Mouse (Mus musculus) kidney, adult 18-20 months (tissue): ENCODE measurements around the gene Il6ra.
A peak's percentile ranks its signal among the peaks of the same experiment; 100 is the strongest.
"Not testable (repeated sequence)": the region's sequence is repeated elsewhere in the genome, so short reads cannot be mapped to it uniquely, and the experiment has no call there.

Source experiments
- DNase-seq: peaks from one replicate; pipeline ENCODE4 v3.0.0; 2021

The Il6ra gene

DNA sequence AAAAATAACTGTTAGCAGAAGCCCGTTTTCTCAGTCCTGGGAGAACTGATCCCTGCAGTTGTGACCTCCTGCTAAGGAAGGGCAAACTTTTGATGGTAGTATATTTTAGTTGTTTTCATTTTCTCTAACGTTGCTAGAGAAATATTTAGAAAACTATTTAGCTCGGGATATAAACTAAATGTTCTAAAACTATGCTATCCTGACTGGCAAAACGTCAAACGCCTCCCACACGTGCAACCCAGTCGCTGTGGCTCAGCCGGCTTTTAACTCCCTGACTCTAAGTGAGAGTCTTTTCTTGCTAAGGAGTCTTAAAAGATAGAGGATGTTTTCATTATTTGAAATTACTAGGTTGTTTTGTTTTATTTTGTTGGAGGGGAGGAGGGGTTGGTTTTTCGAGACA lies 38.0 kb downstream of the Il6ra start:
- no peak for DNase-seq

DNA sequence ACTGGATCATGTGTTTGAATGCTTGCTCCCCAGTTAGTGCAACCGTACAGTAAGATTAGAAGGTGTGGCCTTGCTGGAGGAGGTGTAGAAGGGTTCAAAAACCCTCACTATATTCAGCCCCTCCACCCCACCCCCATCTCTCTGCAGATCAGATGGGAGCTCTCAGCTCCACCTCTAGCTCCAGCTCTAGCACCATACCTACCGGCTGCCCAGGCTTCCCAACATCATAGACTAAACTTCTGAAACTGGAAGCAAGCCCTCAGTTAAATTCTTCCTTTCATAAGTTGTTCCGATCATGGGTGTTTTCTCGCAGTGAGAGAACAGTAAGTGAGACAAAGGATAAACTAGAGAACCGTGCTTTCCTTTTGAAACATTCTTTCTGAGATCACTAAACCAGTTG lies 38.9 kb downstream of the Il6ra start:
- DNase-seq: no peak

DNA sequence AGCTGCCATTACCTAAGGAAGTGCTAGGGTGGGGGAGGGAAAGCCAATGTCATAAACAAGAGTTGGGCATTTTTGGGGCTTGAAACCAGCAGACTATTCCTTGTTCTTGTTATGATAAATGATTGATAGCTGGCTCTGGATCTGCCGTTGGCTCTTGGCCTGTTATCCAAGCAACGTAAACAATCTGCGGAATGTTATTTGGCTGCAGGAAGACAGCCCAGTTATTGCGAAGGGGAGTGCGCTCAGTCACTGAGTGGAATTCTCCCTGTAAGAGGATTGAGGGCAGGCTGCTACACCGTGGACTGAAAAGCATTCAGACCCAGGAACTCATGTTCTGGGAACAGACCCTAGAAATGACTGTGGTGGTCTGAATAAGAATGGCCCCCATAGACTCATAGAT lies 40.3 kb downstream of the Il6ra start:
- DNase-seq: peak; percentile 31

DNA sequence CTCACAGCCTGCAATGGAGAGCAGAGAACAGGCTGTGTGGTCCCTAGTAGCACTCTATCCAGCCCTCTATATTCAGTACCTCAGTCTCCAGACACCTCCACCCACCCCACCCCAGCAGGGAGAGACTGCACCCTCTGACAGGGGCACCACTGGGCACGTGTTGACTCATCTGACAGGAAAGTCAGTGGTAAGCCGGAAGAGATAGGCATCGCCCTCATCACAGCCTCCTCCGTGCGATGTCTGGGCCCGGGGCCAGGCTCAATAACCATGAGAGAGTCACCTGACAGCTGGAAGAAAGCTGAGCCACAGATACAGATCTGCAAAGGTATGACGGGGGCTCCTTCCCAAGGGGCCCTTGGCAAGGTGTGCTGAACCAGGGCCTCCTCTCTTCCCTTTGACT lies 40.8 kb downstream of the Il6ra start:
- DNase-seq: peak; percentile 30

DNA sequence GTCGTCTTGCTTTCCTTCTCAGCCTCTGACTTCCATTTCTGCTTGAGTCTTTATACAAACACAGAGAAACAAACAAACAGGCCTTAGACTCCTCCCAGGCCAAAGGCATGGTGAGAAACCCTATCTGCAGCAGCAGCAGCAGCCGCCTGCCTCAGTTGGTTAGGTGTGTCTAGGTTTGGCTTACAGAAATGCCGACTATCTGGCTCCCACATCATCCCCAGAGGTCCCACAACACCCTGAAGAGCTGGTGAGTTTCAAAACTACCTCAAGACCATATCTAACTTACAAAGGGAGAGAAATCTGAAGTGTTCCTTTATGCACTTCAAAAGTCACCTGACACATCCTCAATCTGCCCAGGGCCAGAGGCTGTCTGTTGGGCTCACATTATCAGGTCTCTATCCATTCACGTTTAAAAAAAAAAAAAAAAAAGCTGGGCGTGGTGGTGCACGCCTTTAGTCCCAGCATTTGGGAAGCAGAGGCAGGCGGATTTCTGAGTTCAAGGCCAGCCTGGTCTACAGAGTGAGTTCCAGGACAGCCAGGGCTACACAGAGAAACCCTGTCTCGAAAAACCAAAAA lies 41.6 kb downstream of the Il6ra start:
- no peak for DNase-seq

DNA sequence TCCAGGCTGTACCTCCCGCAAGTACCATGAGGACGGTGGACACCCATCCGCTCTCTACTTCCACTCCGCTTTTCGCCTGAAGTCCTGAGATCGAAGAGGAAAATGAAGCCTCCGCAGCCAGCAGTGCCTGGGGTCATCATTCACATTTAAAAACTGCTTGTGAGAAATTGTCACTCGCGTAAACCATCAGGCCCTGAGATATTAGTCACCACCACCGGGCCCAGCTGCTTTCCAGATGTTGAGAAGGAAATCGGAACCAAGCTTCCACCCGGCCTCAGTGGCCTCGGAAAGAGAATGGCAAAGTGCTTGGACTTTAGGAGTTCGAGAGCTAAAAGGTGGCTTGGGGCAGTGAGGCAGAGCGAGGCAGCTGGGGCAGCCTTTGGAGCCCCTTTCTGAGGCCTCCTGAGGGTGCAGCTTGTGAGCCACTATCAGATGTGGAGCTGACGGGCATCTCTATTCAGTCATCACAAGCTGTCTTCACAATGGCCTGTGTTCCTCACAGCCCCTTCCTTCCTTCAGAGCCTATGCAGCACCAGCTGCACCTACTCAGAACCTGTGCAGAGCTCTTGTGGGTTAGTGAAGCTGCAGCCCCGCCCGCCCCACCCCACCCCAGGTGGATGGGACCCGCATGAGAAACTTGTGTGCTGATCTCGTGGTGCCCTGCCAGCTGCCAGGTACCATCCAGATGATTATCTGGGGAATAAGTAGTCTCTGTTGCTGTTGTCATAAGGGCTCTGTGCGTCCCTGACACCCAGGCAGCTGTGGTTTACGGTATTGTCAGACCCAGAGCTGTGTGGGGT lies 42.3 kb downstream of the Il6ra start:
- DNase-seq: no peak

DNA sequence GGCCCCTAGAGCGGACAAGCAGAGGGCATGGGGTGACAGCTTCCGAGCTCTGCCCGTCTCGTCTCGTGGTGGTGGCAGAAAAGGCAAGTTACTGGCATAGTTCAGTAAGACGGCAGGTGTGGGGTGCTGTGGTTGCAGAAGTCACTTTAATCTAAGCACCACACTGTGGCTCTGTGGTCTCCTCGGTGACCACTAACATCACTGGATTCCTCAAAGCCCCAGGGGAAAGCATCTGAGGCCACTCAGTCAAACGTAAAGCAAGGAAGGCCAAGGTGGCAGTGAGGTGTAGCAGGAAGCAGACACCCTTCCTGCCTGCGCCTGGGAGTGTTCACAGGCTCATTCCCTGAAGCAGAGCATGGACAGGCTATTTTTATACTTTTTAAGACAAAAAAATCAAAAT lies 43.4 kb downstream of the Il6ra start:
- peak; percentile 28 for DNase-seq

DNA sequence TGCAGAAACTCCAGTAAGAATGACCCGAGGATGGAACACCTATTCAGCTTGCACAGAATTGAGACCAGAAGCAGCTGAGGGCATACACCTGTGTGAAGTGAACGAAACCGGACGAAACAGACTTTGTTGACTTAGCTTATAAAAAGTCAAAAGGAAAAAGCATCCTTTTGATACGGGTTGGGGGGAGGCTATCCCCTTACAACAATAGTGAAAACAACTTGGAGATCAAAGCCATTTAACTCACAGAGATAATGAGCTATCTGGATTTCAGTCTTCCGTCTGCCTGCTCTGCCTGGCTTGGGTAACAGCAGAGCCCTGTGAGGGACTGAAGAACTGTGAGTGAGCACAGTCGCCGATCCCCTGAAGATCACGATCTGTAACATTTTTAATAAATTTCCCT lies 44.0 kb downstream of the Il6ra start:
- no peak for DNase-seq

DNA sequence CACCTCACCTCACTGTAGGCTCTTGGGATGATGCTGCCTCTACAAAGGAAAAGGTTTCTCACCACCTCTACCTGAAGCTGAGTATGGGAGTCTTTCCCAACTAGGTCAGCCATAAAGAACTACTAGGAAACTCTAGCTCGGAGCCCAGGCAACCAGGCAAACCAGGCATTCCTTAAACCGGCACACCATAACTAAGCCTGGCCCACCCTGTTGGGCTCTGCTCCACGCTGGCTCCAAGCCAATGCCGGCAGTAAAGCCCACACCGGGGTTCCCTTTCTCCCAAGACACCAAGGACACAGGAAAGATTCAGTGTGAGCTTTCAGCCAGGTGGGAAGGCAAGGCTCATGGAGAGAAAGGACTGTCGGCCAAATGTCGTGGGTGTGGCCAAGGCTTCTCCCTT lies 44.6 kb downstream of the Il6ra start:
- peak; percentile 20 for DNase-seq

DNA sequence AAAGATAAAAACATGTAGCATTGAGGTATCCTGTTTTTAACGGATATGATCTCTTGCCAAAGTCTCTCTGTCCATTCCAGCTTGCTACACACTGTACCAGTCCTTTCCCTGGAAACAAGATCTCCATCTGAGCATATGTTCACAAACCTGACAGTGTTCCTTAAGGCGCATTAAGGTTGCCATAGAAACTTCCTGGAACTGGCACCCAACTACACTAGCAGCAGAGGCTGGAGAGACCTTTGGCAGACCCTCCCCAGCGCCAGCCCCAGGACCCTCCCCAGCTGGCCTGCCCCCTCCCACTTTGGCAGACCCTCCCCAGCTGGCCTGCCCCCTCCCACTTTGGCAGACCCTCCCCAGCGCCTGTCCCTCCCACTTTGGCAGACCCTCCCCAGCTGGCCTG lies 45.3 kb downstream of the Il6ra start:
- no peak for DNase-seq

DNA sequence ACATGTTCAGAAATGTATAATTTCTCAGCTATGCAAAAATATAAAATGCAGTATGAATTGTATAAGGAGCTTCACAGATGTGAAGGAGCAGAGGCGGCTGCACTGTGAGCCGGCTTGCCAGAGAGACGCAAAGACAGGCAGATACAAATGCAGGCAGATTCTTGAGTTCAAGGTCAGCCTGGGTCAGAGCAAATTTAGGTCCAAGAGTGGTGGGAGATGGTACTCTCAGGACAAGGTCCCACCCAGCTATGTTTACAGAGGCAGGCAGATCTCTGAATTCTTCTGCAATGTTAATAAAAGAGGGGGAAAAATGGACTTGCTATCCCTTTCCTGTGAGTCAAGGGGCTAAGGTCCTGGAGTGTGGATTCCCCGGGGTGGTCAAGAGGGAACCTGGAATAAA lies 47.2 kb downstream of the Il6ra start:
- DNase-seq: no peak

DNA sequence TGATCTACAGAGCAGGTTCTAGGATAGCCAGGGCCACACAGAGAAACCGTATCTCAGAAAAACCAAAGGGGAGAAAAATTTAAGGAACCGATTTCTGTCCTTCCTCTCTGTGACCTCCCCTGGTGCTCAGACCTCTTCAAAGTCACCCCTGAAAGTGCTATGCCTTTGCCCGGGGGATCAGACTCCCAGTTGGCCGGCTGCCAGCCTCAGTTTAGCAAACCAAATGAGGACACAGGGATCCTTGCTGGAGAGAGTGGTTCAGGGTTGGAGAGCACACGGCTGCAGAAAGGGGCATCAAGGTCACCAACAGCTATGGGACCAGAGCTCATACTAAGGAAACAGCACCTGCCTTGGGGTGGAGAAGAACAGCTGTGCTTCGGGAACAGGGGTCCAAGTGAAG lies 48.0 kb downstream of the Il6ra start:
- DNase-seq: peak; percentile 42

DNA sequence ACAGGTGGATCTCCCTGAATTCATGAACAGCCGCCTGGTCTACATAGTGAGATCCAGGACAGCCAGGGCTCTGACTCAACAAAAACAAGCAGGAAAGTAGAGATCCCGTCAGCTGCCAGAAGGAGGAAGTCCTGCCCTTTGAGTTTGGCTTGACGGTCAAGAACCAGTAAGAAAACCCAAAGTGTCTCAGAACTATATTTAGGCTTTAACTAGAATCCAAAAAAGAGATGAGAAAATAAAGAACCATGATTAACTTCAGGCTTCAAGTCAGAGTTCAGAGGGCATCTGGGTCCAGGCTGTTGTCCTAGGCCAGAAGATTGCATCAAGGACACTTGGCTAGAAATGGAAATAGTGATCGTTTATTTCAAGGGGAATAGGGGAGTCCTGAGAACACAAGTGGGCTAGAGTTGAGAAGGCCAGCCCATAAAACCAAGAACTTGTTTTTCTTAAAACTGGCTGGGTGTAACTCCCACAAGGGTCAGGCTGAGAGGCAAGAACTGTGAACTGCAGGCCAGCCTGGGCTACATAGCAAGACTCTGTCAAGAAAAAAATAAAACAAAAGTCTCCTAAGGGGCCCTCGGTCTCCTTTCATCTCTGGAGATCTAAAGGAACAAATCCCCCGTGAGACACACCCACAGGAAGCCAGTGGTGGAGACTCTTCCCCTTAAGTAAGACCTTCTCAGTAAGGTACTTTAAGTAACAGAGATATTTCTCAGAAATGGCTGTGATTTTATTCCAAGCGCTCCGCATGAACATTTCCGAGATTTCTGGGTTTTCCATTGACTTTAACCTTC lies 49.1 kb downstream of the Il6ra start:
- DNase-seq: peak; percentile 43

DNA sequence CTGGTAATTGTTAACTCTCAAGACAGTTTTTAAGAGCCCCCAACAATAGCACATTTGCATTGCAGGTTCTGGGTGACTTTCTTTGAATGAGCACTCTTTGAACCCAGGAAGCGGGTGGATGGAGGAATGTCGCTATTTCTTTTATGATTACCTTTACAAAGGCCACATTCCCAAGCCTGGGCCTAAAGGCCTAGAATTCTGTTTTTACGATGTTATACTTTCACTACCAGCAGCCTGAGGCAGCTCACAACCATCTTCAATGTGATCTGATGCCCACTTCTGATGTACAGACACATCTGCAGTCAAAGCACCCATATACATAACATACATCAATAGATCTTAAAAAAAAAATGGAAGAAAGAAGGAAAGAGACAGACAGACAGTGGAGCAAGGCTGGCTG lies 49.7 kb downstream of the Il6ra start:
- not testable (repeated sequence) for DNase-seq

DNA sequence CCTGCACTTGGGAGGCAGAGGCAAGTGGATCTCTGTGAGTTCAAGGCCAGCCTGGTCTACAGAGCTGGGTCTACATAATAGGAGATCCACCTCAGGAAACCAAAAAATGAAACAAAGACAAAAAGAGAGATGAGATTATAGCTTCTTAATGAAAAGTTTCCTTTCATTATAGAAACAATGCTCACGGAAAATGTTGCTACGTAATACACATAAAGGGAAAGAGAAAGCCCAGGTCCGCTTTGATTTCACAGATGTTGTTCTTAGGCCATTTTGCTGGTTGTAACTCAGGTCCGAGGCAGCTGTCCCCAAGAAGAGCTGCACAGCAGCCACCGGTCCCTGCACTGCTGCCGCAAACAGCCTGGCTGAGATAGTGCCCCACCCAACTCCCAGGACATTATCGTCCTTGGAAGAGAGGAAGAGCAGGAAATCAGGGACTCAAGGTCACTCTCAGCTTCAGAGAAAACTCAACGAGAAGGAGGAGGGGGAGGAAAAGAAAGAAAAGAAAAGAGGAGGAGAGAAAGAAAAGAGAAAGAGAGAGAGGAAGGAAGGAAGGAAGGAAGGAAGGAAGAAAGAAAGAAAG lies 50.7 kb downstream of the Il6ra start:
- DNase-seq: no peak

DNA sequence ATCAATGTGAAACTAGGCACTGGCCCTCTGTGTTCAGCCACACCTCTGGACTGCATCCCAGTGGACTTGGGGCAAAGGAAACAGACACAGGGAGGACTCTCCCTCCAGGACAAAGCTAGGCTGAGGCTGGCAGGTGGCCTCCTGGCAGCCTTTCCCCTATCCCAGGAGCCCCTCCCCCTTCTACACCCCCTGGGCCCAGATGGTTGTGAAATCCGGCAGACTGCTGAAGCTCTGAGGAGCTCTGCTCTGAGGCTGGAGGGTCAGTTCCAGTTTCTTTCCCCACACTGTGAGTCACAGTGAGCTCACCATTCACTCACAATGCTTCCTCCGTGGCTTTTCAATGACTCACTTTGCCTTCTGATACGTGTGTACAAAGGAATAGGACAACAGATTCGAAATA lies 51.9 kb downstream of the Il6ra start:
- peak; percentile 58 for DNase-seq

DNA sequence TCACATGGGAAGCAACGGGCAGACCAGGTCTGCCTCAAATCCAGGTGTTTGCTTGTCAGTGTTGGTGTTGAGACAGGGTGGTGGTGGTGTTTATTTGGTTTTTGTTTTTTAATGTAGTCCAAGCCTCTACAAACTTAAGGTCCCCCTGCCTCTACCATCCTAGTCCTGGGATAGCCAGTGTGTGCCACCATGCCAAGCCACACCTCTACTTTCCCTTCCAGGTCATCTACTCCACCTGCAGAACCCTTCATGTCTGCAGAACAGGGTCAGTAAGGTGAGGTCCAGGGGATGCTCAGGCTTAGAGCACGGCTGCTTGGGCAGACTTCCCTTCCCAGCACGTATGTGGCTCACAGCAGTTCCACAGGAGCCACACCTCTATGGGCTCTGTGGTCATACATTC lies 52.7 kb downstream of the Il6ra start:
- DNase-seq: no peak

DNA sequence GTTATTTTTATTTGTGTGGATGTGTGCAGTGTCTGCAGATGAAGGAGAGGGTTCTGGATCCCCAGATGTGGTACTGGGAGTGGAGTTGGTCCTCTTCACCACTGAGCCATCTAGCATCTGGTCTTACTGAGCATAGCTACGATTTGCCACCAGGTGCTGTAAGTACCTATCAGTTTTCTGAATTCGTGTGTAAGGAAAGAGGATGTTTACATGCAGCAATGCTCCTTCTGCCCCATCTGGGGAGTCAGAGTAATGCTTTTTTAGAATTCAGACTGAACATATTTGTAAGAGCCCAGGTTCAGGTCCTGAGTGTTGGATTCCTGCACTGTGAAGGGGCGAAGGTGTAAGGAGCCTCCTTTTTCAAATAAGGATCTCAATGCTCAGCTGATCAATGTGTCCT lies 53.1 kb downstream of the Il6ra start:
- no peak for DNase-seq

DNA sequence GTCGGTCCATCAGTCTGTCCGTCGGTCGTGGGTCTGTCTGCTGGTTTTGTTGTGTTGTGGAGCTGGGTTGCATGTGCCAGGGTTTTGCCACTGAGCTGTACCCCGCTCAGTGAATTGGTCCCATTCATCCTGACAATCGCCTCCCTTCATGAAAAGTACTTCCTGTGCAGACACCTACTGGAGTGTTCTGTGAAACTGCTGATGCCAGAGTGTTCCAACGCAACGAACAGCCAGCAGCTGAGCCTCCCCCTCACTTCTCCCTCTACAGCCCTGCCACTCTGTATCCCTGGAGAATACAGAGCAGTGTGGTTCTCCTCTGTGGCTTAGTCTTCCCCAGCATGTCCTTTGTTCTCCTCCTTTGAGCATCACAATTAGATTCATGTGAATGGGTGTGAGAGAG lies 54.1 kb downstream of the Il6ra start:
- DNase-seq: no peak

DNA sequence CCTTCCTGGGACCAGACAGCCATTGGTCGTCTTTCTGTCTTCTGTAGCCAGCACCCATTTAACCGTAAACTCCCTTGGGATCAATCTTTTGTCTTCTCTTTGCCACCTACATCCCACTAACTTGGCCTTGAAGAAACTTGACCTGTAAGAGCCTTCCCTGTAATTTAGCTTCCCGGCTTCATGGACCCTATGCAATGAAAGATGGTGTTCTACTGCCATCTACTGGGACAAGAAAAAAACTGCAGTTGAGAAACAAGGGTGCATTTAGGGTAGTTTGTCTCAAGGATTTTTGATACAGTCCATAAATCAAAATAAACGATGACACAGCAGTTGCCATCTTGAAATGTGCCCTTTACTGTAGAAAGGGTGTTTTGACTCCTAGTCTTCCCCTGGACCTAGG lies 54.9 kb downstream of the Il6ra start:
- DNase-seq: no peak

DNA sequence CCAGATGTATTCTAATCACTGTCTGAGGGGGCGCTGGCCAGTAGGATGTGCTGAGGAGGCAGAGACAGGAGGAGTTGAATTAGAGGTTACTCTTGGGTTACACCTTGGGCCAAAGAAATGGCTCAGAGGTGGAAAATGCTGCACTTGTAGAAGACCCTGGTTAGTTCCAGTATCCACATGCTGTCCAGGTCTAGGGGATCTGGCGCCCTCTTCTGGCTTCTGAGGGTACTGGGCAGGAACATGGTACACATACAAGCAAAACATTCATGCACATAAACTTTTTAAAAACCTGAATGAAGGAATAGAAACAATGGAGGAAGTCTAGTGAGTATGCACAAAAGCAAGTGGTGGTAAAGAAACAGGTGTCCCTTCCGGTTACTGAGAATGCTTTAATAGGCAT lies 55.6 kb downstream of the Il6ra start:
- DNase-seq: no peak

DNA sequence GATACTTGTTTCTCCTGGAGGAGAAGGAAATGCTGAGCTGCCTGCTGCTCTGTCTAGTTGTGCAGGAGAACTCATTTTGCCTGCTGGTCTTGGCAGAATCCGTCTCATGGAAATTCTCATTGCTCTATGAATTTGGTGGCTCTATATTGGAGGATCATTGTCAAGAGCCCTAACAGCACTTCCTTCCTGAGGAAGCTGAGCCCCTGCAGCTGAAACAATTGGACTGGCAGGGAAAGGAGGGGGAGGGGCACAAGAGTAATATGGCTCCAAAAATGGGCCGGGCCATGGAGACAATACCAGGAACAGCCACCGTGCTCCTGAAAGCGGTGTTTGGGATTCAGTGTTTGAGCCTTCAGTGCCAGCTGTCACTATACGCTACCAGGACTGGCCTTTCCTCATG lies 59.2 kb downstream of the Il6ra start:
- DNase-seq: peak; percentile 49

DNA sequence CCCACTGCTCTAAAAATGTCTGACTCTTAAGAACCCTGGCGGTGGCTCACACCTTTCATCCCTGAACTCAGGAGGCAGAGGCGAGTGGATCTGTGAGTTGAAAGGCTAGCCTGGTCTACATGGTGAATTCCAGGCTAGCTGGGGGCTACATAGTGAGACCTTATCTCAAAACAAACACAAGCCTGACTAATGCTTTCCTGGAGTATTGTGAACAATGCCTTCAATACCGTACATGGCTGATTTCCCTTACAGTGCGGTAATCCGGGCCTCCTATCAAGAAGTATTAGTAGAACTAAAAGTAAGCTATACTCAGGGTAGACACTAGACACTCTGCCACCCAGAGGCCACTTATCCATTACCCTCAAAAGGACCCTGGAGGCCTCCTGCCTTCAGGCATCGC lies 64.9 kb downstream of the Il6ra start:
- no peak for DNase-seq

DNA sequence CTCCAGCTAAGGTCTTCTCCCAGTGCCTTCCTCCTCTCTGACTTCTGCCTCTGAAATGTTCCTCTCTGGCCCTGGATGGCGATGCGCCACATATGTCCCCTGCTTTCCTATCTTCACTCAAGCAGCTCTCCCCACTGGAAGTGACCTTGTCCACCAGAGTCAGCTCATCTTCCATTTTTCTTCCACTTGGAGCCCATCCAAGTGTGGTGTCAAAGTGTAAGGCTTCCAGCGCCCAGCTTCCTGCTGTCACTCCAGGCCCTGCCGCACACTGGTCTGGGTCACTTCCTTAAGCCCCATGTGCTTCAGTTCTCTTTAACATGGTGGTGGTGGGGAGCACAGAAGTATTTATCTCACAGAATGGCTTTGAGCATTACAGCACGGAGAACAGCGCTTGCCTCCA lies 65.4 kb downstream of the Il6ra start:
- peak; percentile 55 for DNase-seq
